Mouse (Mus musculus) midbrain, embryonic 16.5 days (tissue): Measurements from ENCODE around the gene Unc93b1. TPM values are rescaled to one million over a fixed set of nuclear protein-coding genes. Genes with fewer than 3 reads are reported as not detected.
"Not testable (repeated sequence)": the region's sequence is repeated elsewhere in the genome, so short reads cannot be mapped to it uniquely, and the experiment has no call there.

Source experiments
- ATAC-seq: fragments of 200-750 bp; cut with Nextera tagmentation; 2 replicates; pipeline ENCODE4 v1.8.0; 2017; ENCODE audit warnings: moderate TSS enrichment
- H3K27ac ChIP-seq: fragments of 300-500 bp; sonication (generic); 2 replicates; pipeline ENCODE4 v1.5.1; 2014; ENCODE audit warnings: mild to moderate bottlenecking, low read length, mixed read lengths
- H3K27me3 ChIP-seq: fragments of 300-500 bp; sonication (generic); 2 replicates; pipeline ENCODE4 v1.6.1; 2014; ENCODE audit warnings: low read depth, low read length, mixed read lengths; ENCODE audit not compliant: control insufficient read depth, insufficient read depth
- H3K36me3 ChIP-seq: fragments of 300-500 bp; sonication (generic); 2 replicates; pipeline ENCODE4 v1.6.1; 2014; ENCODE audit warnings: mild to moderate bottlenecking, low read length, moderate library complexity, mixed read lengths; ENCODE audit not compliant: control insufficient read depth, insufficient read depth
- H3K4me1 ChIP-seq: fragments of 300-500 bp; sonication (generic); 2 replicates; pipeline ENCODE4 v1.6.1; 2014; ENCODE audit warnings: mild to moderate bottlenecking, low read length, mixed read lengths; ENCODE audit not compliant: control insufficient read depth, insufficient read depth
- H3K4me2 ChIP-seq: fragments of 300-500 bp; sonication (generic); 2 replicates; pipeline ENCODE4 v1.6.1; 2014; ENCODE audit warnings: mild to moderate bottlenecking, low read length, mixed read lengths
- H3K4me3 ChIP-seq: fragments of 300-500 bp; sonication (generic); 2 replicates; pipeline ENCODE4 v1.5.1; 2014; ENCODE audit warnings: low read depth, mild to moderate bottlenecking, low read length, moderate library complexity, mixed read lengths
- H3K9ac ChIP-seq: fragments of 300-500 bp; sonication (generic); 2 replicates; pipeline ENCODE4 v1.6.1; 2014; ENCODE audit warnings: low read depth, low read length, mixed read lengths
- H3K9me3 ChIP-seq: fragments of 300-500 bp; sonication (generic); replicated peaks from 2 replicates; pipeline ENCODE4 v1.6.1; 2014; ENCODE audit warnings: mild to moderate bottlenecking, low read length, mixed read lengths; ENCODE audit not compliant: control insufficient read depth, poor library complexity, severe bottlenecking
- WGBS: fragments of 180-500 bp; shearing (Covaris S2); extraction: QIAGEN DNeasy Blood & Tissue Kit; methylation state at CpG from one replicate; pipeline ENCODE4 v1.1.7; 2014; 5-methylcytosine and 5-hydroxymethylcytosine counted together
- polyA plus RNA-seq: library from polyadenylated mRNA; unstranded; fragments of >200 nt; fragmentation: Nextera tagmentation; extraction: Ambion mirVana; gene quantifications from 2 replicates; pipeline ENCODE4 v1.2.1, GENCODE M21; 2015

Gene Unc93b1
- polyA plus RNA-seq, 1 experiment from 2014 or later: 9.9 TPM

- no peak overlapping the region for H3K9ac ChIP-seq
- H3K36me3 ChIP-seq: no peaks in the 10 kb centered on the region
- no peak overlapping the region for H3K27ac ChIP-seq
- ATAC-seq: no peak
- no peak overlapping the region for H3K4me3 ChIP-seq
- no peaks in the 10 kb centered on the region for H3K4me1 ChIP-seq
- no peaks in the 10 kb centered on the region for H3K27me3 ChIP-seq
- no peaks in the 10 kb centered on the region for H3K9me3 ChIP-seq
- no peak overlapping the region for H3K4me2 ChIP-seq
These were observed 16.5 kb downstream of the Unc93b1 start for GRCm38 (mm10) chr19:3951461-3951860.

- Histone ChIP-seq H3K4me2 (no peak overlapping the region), H3K4me3 (no peak overlapping the region), H3K27ac (no peak overlapping the region), H3K9me3 (no peaks in the 10 kb centered on the region), H3K9ac (no peak overlapping the region), H3K27me3 (no peaks in the 10 kb centered on the region), H3K36me3 (no peaks in the 10 kb centered on the region), H3K4me1 (no peaks in the 10 kb centered on the region)
- 68% methylated on average over 1 of the region's 1 CpGs for WGBS
- no peak for ATAC-seq
These were observed 17.1 kb downstream of the Unc93b1 start for GRCm38 (mm10) chr19:3952099-3952498.

GRCm38 (mm10) chr19:3955033-3955432 is 20.0 kb downstream of the Unc93b1 start:
- no peak for ATAC-seq
- 81% methylated on average over 3 of the region's 3 CpGs for whole genome bisulfite sequencing
- H3K4me3 ChIP-seq: no peak overlapping the region

GRCm38 (mm10) chr19:3955804-3956203 is 20.8 kb downstream of the Unc93b1 start:
- H3K4me3 ChIP-seq: no peak overlapping the region
- H3K36me3 ChIP-seq: no peaks in the 10 kb centered on the region
- WGBS: 57% methylated on average over 4 of the region's 4 CpGs
- no peak for ATAC-seq
- no peak overlapping the region for H3K9ac ChIP-seq
- H3K4me2 ChIP-seq: no peak overlapping the region
- no peaks in the 10 kb centered on the region for H3K9me3 ChIP-seq
- no peak overlapping the region for H3K27ac ChIP-seq
- H3K4me1 ChIP-seq: no peaks in the 10 kb centered on the region
- H3K27me3 ChIP-seq: no peaks in the 10 kb centered on the region

More at GRCm38 (mm10) chr19:3955033-3955432, 20.0 kb downstream of the Unc93b1 start:
- no peaks in the 10 kb centered on the region for H3K36me3 ChIP-seq
- no peak overlapping the region for H3K4me2 ChIP-seq
- no peaks in the 10 kb centered on the region for H3K9me3 ChIP-seq
- H3K4me1 ChIP-seq: no peaks in the 10 kb centered on the region
- no peak overlapping the region for H3K9ac ChIP-seq
- no peaks in the 10 kb centered on the region for H3K27me3 ChIP-seq
- H3K27ac ChIP-seq: no peak overlapping the region

- not testable (repeated sequence) for H3K9ac ChIP-seq, H3K9me3 ChIP-seq, H3K27me3 ChIP-seq, ATAC-seq, H3K4me2 ChIP-seq, H3K27ac ChIP-seq, H3K4me1 ChIP-seq, H3K4me3 ChIP-seq, H3K36me3 ChIP-seq
- WGBS: 85% methylated on average over 5 of the region's 5 CpGs
These were observed 22.5 kb downstream of the Unc93b1 start for GRCm38 (mm10) chr19:3957296-3958036.

- no peak within 1 kb of the TSS for H3K27ac ChIP-seq
- WGBS: 78% methylated on average over 4 of the region's 4 CpGs
- H3K9ac ChIP-seq: no peak within 1 kb of the TSS
- no peak within 1 kb of the TSS for H3K4me2 ChIP-seq
- ATAC-seq: no peak
- H3K27me3 ChIP-seq: no peaks in the 10 kb centered on the region
- no peaks in the 10 kb centered on the region for H3K9me3 ChIP-seq
- H3K4me1 ChIP-seq: no peaks in the 10 kb centered on the region
- no peak within 1 kb of the TSS for H3K4me3 ChIP-seq
- H3K36me3 ChIP-seq: no peaks in the 10 kb centered on the region
These were observed 23.5 kb downstream of the Unc93b1 start, which contains the start of gene Aldh3b3 for GRCm38 (mm10) chr19:3958470-3958869. Gene Aldh3b3, plus strand, starts transcription at chr19:3958645.

- Histone ChIP-seq H3K4me3 (no peak overlapping the region), H3K4me1 (no peaks in the 10 kb centered on the region), H3K36me3 (no peaks in the 10 kb centered on the region), H3K27me3 (no peaks in the 10 kb centered on the region), H3K9ac (no peak overlapping the region), H3K4me2 (no peak overlapping the region), H3K9me3 (no peaks in the 10 kb centered on the region), H3K27ac (no peak overlapping the region)
- no peak for ATAC-seq
These were observed 24.0 kb downstream of the Unc93b1 start for GRCm38 (mm10) chr19:3959030-3959429.

GRCm38 (mm10) chr19:3960211-3960610 is 25.2 kb downstream of the Unc93b1 start:
- no peaks in the 10 kb centered on the region for H3K36me3 ChIP-seq
- no peaks in the 10 kb centered on the region for H3K9me3 ChIP-seq
- H3K4me1 ChIP-seq: no peaks in the 10 kb centered on the region
- ATAC-seq: no peak
- H3K9ac ChIP-seq: no peak overlapping the region
- no peak overlapping the region for H3K4me3 ChIP-seq
- H3K27me3 ChIP-seq: no peaks in the 10 kb centered on the region
- no peak overlapping the region for H3K27ac ChIP-seq
- 80% methylated on average over 5 of the region's 5 CpGs for WGBS
- H3K4me2 ChIP-seq: no peak overlapping the region

GRCm38 (mm10) chr19:3961805-3962204 is 26.8 kb downstream of the Unc93b1 start:
- H3K4me2 ChIP-seq, H3K27ac ChIP-seq, ATAC-seq, H3K4me3 ChIP-seq, H3K9me3 ChIP-seq, H3K36me3 ChIP-seq, H3K27me3 ChIP-seq, H3K9ac ChIP-seq, H3K4me1 ChIP-seq: not testable (repeated sequence)
- WGBS: 74% methylated on average over 6 of the region's 6 CpGs
